Mouse (Mus musculus) stomach, postnatal 0 days (tissue): ENCODE measurements around the gene Bmpr2. TPM values are rescaled to one million over a fixed set of nuclear protein-coding genes. Genes with fewer than 3 reads are reported as not detected.

ENCODE experiments used
- ATAC-seq: fragments of 200-750 bp; cut with Nextera tagmentation; 2 replicates; pipeline ENCODE4 v1.8.0; 2017; ENCODE audit not compliant: low FRiP score, low TSS enrichment
- DNase-seq: peaks from one replicate; pipeline ENCODE4 v3.0.0-alpha.2; 2016; ENCODE audit warnings: low spot score
- H3K27ac ChIP-seq: fragments of 300-500 bp; sonication (generic); replicated peaks from 2 replicates; pipeline ENCODE4 v1.5.1; 2014; ENCODE audit warnings: mild to moderate bottlenecking, control low read depth
- H3K27me3 ChIP-seq: fragments of 300-500 bp; sonication (generic); 2 replicates; pipeline ENCODE4 v1.6.1; 2014; ENCODE audit warnings: low read length; ENCODE audit not compliant: control insufficient read depth, insufficient read depth
- H3K36me3 ChIP-seq: fragments of 300-500 bp; sonication (generic); 2 replicates; pipeline ENCODE4 v1.6.1; 2014; ENCODE audit warnings: low read length, mixed read lengths; ENCODE audit not compliant: control insufficient read depth, insufficient read depth
- H3K4me1 ChIP-seq: fragments of 300-500 bp; sonication (generic); replicated peaks from 2 replicates; pipeline ENCODE4 v1.6.1; 2014; ENCODE audit warnings: antibody characterized with exemption; ENCODE audit not compliant: control insufficient read depth, insufficient read depth
- H3K4me2 ChIP-seq: fragments of 300-500 bp; sonication (generic); replicated peaks from 2 replicates; pipeline ENCODE4 v1.6.1; 2014; ENCODE audit warnings: low read depth, mild to moderate bottlenecking, control low read depth, moderate library complexity
- H3K4me3 ChIP-seq: fragments of 300-500 bp; sonication (generic); 2 replicates; pipeline ENCODE4 v1.5.1; 2014; ENCODE audit warnings: low read depth, low read length, control low read depth
- H3K9ac ChIP-seq: fragments of 300-500 bp; sonication (generic); 2 replicates; pipeline ENCODE4 v1.6.1; 2014; ENCODE audit warnings: mild to moderate bottlenecking, low read length, control low read depth, mixed read lengths
- H3K9me3 ChIP-seq: fragments of 300-500 bp; sonication (generic); 2 replicates; pipeline ENCODE4 v1.6.1; 2016; ENCODE audit warnings: low read length; ENCODE audit not compliant: control insufficient read depth
- CTCF ChIP-seq: IDR thresholded peaks from 2 replicates; pipeline ENCODE4 v1.5.1; 2016; ENCODE audit warnings: antibody characterized with exemption, low read depth, mild to moderate bottlenecking, moderate library complexity
- EP300 ChIP-seq: optimal IDR thresholded peaks from 2 replicates; pipeline ENCODE3; 2016; ENCODE audit warnings: antibody characterized with exemption
- WGBS: fragments of 180-500 bp; shearing (Covaris S2); extraction: QIAGEN DNeasy Blood & Tissue Kit; methylation state at CpG from one replicate; pipeline ENCODE4 v1.1.7; 2014; 5-methylcytosine and 5-hydroxymethylcytosine counted together
- polyA plus RNA-seq: library from polyadenylated mRNA; unstranded; fragments of >200 nt; fragmentation: Nextera tagmentation; extraction: Ambion mirVana; gene quantifications from 2 replicates; pipeline ENCODE4 v1.2.1, GENCODE M21; 2015

Gene Bmpr2
- polyA plus RNA-seq, 1 experiment from 2014 or later, result 5.2 TPM

DNA sequence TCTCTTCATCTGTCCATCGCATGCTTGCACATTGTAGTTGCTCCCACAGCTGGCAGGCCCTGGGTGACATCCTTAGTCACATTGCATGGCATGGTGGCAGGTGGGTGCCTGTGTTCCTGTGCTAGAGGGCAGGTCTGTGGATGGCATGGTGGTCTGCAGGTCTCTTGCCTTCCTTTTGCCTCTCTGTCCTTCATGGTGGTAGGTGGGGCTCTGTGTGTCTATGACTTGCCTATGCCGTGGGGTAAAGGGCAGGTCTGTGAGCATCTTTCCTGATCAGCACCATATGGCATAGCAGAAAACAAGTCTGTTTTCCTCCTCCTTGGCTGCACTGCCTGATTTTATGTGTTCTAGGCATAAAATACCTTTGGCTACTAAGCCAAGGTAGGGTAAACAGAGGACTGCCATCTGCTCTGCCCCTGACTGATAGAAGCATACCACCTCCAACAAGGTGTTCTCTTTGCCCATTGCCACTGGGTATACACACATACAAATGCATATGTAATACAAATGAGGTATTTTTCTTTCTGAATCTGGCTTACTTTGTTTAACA lies 164.0 kb downstream of the Bmpr2 start:
- TF ChIP-seq EP300 (no peak), CTCF (no peak)
- Histone ChIP-seq H3K27me3 (no peaks in the 10 kb centered on the region), H3K9me3 (no peaks in the 10 kb centered on the region), H3K9ac (no peak overlapping the region), H3K4me3 (no peak overlapping the region), H3K4me2 (no peak overlapping the region), H3K27ac (no peak overlapping the region), H3K4me1 (no peaks in the 10 kb centered on the region), H3K36me3 (no peaks in the 10 kb centered on the region)
- WGBS, result 82% methylated on average over 2 of the region's 2 CpGs
- ATAC-seq, result no peak
- no peak for DNase-seq

Other genes with a start within 250 kb of the Bmpr2 start
- gene Gm973, start 247.1 kb upstream of the Bmpr2 start, polyA plus RNA-seq, result 0.51 and 1.2 TPM in 2 replicates
- gene Sumo1, start 92.6 kb upstream of the Bmpr2 start, polyA plus RNA-seq, result 224 TPM in 2 replicates
- 111 and 116 TPM in 2 replicates for gene Nop58, start 78.4 kb upstream of the Bmpr2 start, polyA plus RNA-seq
- 4.1 and 4.3 TPM in 2 replicates for gene Fam117b, start 149.6 kb downstream of the Bmpr2 start, polyA plus RNA-seq